16 mouse cellular contexts compared by ENCODE assay signal in genomic region chr14:76508701-76509100, GRCm38 (mm10). TPM values are rescaled to one million over a fixed set of nuclear protein-coding genes. Genes with fewer than 3 reads are reported as not detected.
A peak's percentile ranks its signal among the peaks of the same experiment; 100 is the strongest.
DNase-seq lines count a peak whose midpoint lies in the region; ATAC-seq lines count a peak whose summit lies in the region.
"Had no signal": no experiment of that assay in that cellular context is flagged by ENCODE, and none has a peak within 500 bp of the region (broad histone marks: within the 10 kb centered on the region; RNA-seq: fewer than 3 reads in every experiment).

No protein-coding gene starts in this region.

- no peak for DNase-seq in embryonic facial prominence, embryonic 10.5 days (ENCODE audit: low spot score)
- no peak for DNase-seq in liver, embryonic 11.5 days (ENCODE audit: low spot score)
- DNase-seq in adrenal gland, adult 8-10 months: peak; percentile 35
- peak; percentile 41 for DNase-seq in kidney, postnatal 10 days
- DNase-seq in cerebellum, postnatal 36 days: no peak
- DNase-seq: cerebellum, adult 9-11 months; forebrain, postnatal 0 days; heart, postnatal 14 days; right cerebral cortex, postnatal 14 days had no signal

- no peaks in the 10 kb centered on the region for H3K27me3 ChIP-seq in embryonic facial prominence, embryonic 13.5 days
- no peaks in the 10 kb centered on the region for H3K27me3 ChIP-seq in embryonic facial prominence, embryonic 10.5 days (replicated peaks; ENCODE audit: low read depth, poor library complexity, severe bottlenecking)
- H3K27me3 ChIP-seq in liver, embryonic 15.5 days: no peaks in the 10 kb centered on the region
- H3K27me3 ChIP-seq in liver, embryonic 11.5 days (replicated peaks; ENCODE audit: control insufficient read depth, insufficient read depth, low read length): no peaks in the 10 kb centered on the region
- H3K27me3 ChIP-seq: embryonic facial prominence, embryonic 15.5 days; lung, embryonic 15.5 days; neural tube, embryonic 12.5 days had no signal

- H3K9ac ChIP-seq in embryonic facial prominence, embryonic 13.5 days: no peak overlapping the region
- no peak overlapping the region for H3K9ac ChIP-seq in liver, embryonic 15.5 days
- H3K9ac ChIP-seq in liver, embryonic 11.5 days (ENCODE audit: low read depth, low read length): no peak overlapping the region
- H3K9ac ChIP-seq: embryonic facial prominence, embryonic 15.5 days; forebrain, postnatal 0 days; lung, embryonic 15.5 days; neural tube, embryonic 12.5 days had no signal

- H3K4me3 ChIP-seq in embryonic facial prominence, embryonic 13.5 days: no peak overlapping the region
- H3K4me3 ChIP-seq in embryonic facial prominence, embryonic 10.5 days: no peak overlapping the region
- no peak overlapping the region for H3K4me3 ChIP-seq in liver, embryonic 15.5 days (replicated peaks)
- H3K4me3 ChIP-seq in liver, embryonic 11.5 days (ENCODE audit: low read depth, low read length): no peak overlapping the region
- H3K4me3 ChIP-seq: embryonic facial prominence, embryonic 15.5 days; lung, embryonic 15.5 days; neural tube, embryonic 12.5 days had no signal

- no peaks in the 10 kb centered on the region for H3K9me3 ChIP-seq in embryonic facial prominence, embryonic 13.5 days
- no peaks in the 10 kb centered on the region; the same call in 1 of the 2 replicates for H3K9me3 ChIP-seq in embryonic facial prominence, embryonic 10.5 days
- H3K9me3 ChIP-seq in liver, embryonic 15.5 days (replicated peaks): no peaks in the 10 kb centered on the region
- no peaks in the 10 kb centered on the region for H3K9me3 ChIP-seq in liver, embryonic 11.5 days (ENCODE audit: control insufficient read depth, low read length)
- H3K9me3 ChIP-seq: embryonic facial prominence, embryonic 15.5 days; lung, embryonic 15.5 days; neural tube, embryonic 12.5 days had no signal

- H3K4me2 ChIP-seq in embryonic facial prominence, embryonic 13.5 days: no peak overlapping the region
- no peak overlapping the region for H3K4me2 ChIP-seq in liver, embryonic 15.5 days
- no peak overlapping the region for H3K4me2 ChIP-seq in liver, embryonic 11.5 days
- H3K4me2 ChIP-seq: embryonic facial prominence, embryonic 15.5 days; lung, embryonic 15.5 days; midbrain, embryonic 11.5 days had no signal

- peak overlapping the region; percentile 19; the same call in 1 of the 2 replicates for H3K27ac ChIP-seq in embryonic facial prominence, embryonic 13.5 days
- no peak overlapping the region for H3K27ac ChIP-seq in embryonic facial prominence, embryonic 10.5 days (replicated peaks)
- 0 out of 2 replicates have a peak overlapping the region, but pooled peaks have one; percentile 9 for H3K27ac ChIP-seq in liver, embryonic 15.5 days (replicated peaks)
- H3K27ac ChIP-seq in liver, embryonic 11.5 days (ENCODE audit: low read depth, low read length): no peak overlapping the region
- H3K27ac ChIP-seq: embryonic facial prominence, embryonic 15.5 days; neural tube, embryonic 12.5 days had no signal

- peaks cover 32% of the 10 kb centered on the region for H3K4me1 ChIP-seq in embryonic facial prominence, embryonic 13.5 days
- peaks cover 36% of the 10 kb centered on the region for H3K4me1 ChIP-seq in embryonic facial prominence, embryonic 10.5 days
- H3K4me1 ChIP-seq in liver, embryonic 15.5 days (replicated peaks): peaks cover 32% of the 10 kb centered on the region
- peaks cover 24% of the 10 kb centered on the region for H3K4me1 ChIP-seq in liver, embryonic 11.5 days (replicated peaks; ENCODE audit: control insufficient read depth, insufficient read depth, low read length)

- WGBS in embryonic facial prominence, embryonic 13.5 days: 55% methylated on average over 10 of the region's 10 CpGs
- WGBS in embryonic facial prominence, embryonic 10.5 days: 81% methylated on average over 10 of the region's 10 CpGs
- 82% methylated on average over 10 of the region's 10 CpGs for WGBS in liver, embryonic 15.5 days (ENCODE audit: insufficient replicate concordance)
- 81% methylated on average over 10 of the region's 10 CpGs for WGBS in liver, embryonic 11.5 days

- H3K36me3 ChIP-seq in embryonic facial prominence, embryonic 13.5 days: peaks cover 31% of the 10 kb centered on the region
- peaks cover 42% of the 10 kb centered on the region for H3K36me3 ChIP-seq in embryonic facial prominence, embryonic 10.5 days (replicated peaks)
- H3K36me3 ChIP-seq in liver, embryonic 15.5 days (replicated peaks): peaks cover 24% of the 10 kb centered on the region
- peaks cover 12% of the 10 kb centered on the region for H3K36me3 ChIP-seq in liver, embryonic 11.5 days (ENCODE audit: control insufficient read depth, insufficient read depth, low read length)

- ATAC-seq in embryonic facial prominence, embryonic 13.5 days (ENCODE audit: insufficient number of reproducible peaks, insufficient read depth, low FRiP score, low TSS enrichment, low read depth): no peak
- no peak for ATAC-seq in liver, embryonic 15.5 days (ENCODE audit: insufficient read depth)
- no peak for ATAC-seq in liver, embryonic 11.5 days (replicated peaks; ENCODE audit: low FRiP score)
- no peak for ATAC-seq in monocyte, adult 5-6 weeks (replicated peaks; ENCODE audit: insufficient number of reproducible peaks, low FRiP score, low TSS enrichment, poor library complexity, severe bottlenecking)
- ATAC-seq: forebrain, postnatal 0 days had no signal

RNA-seq across cellular contexts. Expression of gene Serp2, which starts 48.0 kb away (rescaled TPM):
- 11.0 and 14.6 TPM in 2 replicates for polyA plus RNA-seq in embryonic facial prominence, embryonic 13.5 days (2015; fragmentation: Nextera tagmentation; extraction: Ambion mirVana)
- polyA plus RNA-seq in embryonic facial prominence, embryonic 10.5 days (2016; fragmentation: Nextera tagmentation; extraction: Ambion mirVana): 18.9 and 21.6 TPM in 2 replicates
- 0.83 and 1.0 TPM in 2 replicates for polyA plus RNA-seq in liver, embryonic 15.5 days (2015; fragmentation: Nextera tagmentation; extraction: Ambion mirVana)
- 4.3 and 5.3 TPM in 2 replicates for polyA plus RNA-seq in liver, embryonic 11.5 days (2014; fragmentation: Nextera tagmentation; extraction: Ambion mirVana)
- total RNA-seq in adrenal gland, adult 8-10 months (2022): 1 to 10 TPM; 4.5 to 10.0 (median 6.7) TPM
- total RNA-seq in monocyte, adult 5-6 weeks (2017): 8.2 TPM in 1 of 3 replicates, not detected in the others

Comparison
In these comparisons a context has a peak if more than half of its experiments do, and no peak if none do; other contexts are left out.
1. H3K27ac ChIP-seq: peak in embryonic facial prominence, embryonic 13.5 days (single experiment) and liver, embryonic 15.5 days (single experiment); none in embryonic facial prominence, embryonic 10.5 days (single experiment) and liver, embryonic 11.5 days (single experiment).
2. DNase-seq: peak in adrenal gland, adult 8-10 months (single experiment) and kidney, postnatal 10 days (single experiment); none in embryonic facial prominence, embryonic 10.5 days (single experiment), liver, embryonic 11.5 days (single experiment) and cerebellum, postnatal 36 days (0 of 2).